Mouse (Mus musculus) lung, postnatal 0 days (tissue): Measurements from ENCODE around the gene Shisa3.

ENCODE experiments used
- CTCF ChIP-seq: IDR thresholded peaks from 2 replicates; pipeline ENCODE4 v1.5.1; 2016; ENCODE audit warnings: antibody characterized with exemption, mild to moderate bottlenecking
- EP300 ChIP-seq: IDR thresholded peaks from 2 replicates; pipeline ENCODE4 v1.6.1; 2016; ENCODE audit warnings: antibody characterized with exemption, mild to moderate bottlenecking, control low read depth

- TF ChIP-seq CTCF = no peak
- no peak for TF ChIP-seq EP300
Observed at GRCm38 (mm10) chr5:67670158-67670557, 62.5 kb downstream of the Shisa3 start.
